Comparison of ENCODE assay signal across 29 mouse cellular contexts in genomic region chr4:149285691-149286090, GRCm38 (mm10). TPM values are rescaled to one million over a fixed set of nuclear protein-coding genes. Genes with fewer than 3 reads are reported as not detected.
A peak's percentile ranks its signal among the peaks of the same experiment; 100 is the strongest.
DNase-seq lines count a peak whose midpoint lies in the region; ATAC-seq and TF ChIP-seq lines count a peak whose summit lies in the region.
"Had no signal": no experiment of that assay in that cellular context is flagged by ENCODE, and none has a peak within 500 bp of the region (broad histone marks: within the 10 kb centered on the region; RNA-seq: fewer than 3 reads in every experiment).

No protein-coding gene starts in this region.

- no peak overlapping the region for H3ac ChIP-seq in myocyte (ENCODE audit: control insufficient read depth, insufficient read length)

- H3K4me1 ChIP-seq in kidney, postnatal 0 days (replicated peaks; ENCODE audit: insufficient read depth, low read length), result peaks cover 7% of the 10 kb centered on the region; the same call in 1 of the 2 replicates
- peaks cover 19% of the 10 kb centered on the region for H3K4me1 ChIP-seq in lung, embryonic 16.5 days (replicated peaks; ENCODE audit: control insufficient read depth, insufficient read depth, low read length)

- H3K9ac ChIP-seq in kidney, postnatal 0 days (ENCODE audit: low read depth, low read length), result no peak overlapping the region
- no peak overlapping the region for H3K9ac ChIP-seq in lung, embryonic 16.5 days (ENCODE audit: low read length)
- H3K9ac ChIP-seq: embryonic facial prominence, embryonic 12.5 days; embryonic facial prominence, embryonic 15.5 days; forebrain, postnatal 0 days; heart, embryonic 15.5 days; hindbrain, embryonic 14.5 days had no signal

- H3K36me3 ChIP-seq in kidney, postnatal 0 days (ENCODE audit: insufficient read depth, low read length), result no peaks in the 10 kb centered on the region
- 0 out of 2 replicates have a peak, but pooled peaks cover 3% of the 10 kb centered on the region for H3K36me3 ChIP-seq in lung, embryonic 16.5 days (ENCODE audit: control insufficient read depth, insufficient read depth, low read length)
- peaks cover 9% of the 10 kb centered on the region for H3K36me3 ChIP-seq in myocyte (ENCODE audit: control insufficient read depth, insufficient read depth)

- WGBS in kidney, postnatal 0 days, result 88% methylated on average over 1 of the region's 1 CpGs
- WGBS in lung, embryonic 16.5 days, result 36% methylated on average over 1 of the region's 1 CpGs

- no peaks in the 10 kb centered on the region for H3K27me3 ChIP-seq in kidney, postnatal 0 days (ENCODE audit: insufficient read depth, low read length)
- no peaks in the 10 kb centered on the region for H3K27me3 ChIP-seq in lung, embryonic 16.5 days (ENCODE audit: control insufficient read depth, insufficient read depth, low read depth, low read length)
- H3K27me3 ChIP-seq in myocyte (ENCODE audit: control insufficient read depth, insufficient read depth, insufficient read length), result no peaks in the 10 kb centered on the region
- H3K27me3 ChIP-seq: CH12.LX; embryonic facial prominence, embryonic 12.5 days; embryonic facial prominence, embryonic 15.5 days; heart, embryonic 15.5 days; Patski had no signal

- no peaks in the 10 kb centered on the region for H3K9me3 ChIP-seq in kidney, postnatal 0 days (replicated peaks; ENCODE audit: low read length)
- no peaks in the 10 kb centered on the region for H3K9me3 ChIP-seq in lung, embryonic 16.5 days (ENCODE audit: control insufficient read depth, low read length)
- H3K9me3 ChIP-seq: embryonic facial prominence, embryonic 12.5 days; embryonic facial prominence, embryonic 15.5 days; G1E; heart, embryonic 15.5 days had no signal

- no peak overlapping the region for H3K27ac ChIP-seq in kidney, postnatal 0 days
- no peak overlapping the region for H3K27ac ChIP-seq in lung, embryonic 16.5 days (ENCODE audit: low read length)
- H3K27ac ChIP-seq: embryonic facial prominence, embryonic 12.5 days; embryonic facial prominence, embryonic 15.5 days; heart, embryonic 15.5 days; hindbrain, embryonic 14.5 days; hindbrain, postnatal 0 days had no signal

- H3K4me2 ChIP-seq in kidney, postnatal 0 days (ENCODE audit: low read length), result no peak overlapping the region
- no peak overlapping the region for H3K4me2 ChIP-seq in lung, embryonic 16.5 days (ENCODE audit: low read depth, low read length)
- H3K4me2 ChIP-seq in myocyte (ENCODE audit: low read depth), result peak overlapping the region; percentile 21
- H3K4me2 ChIP-seq: embryonic facial prominence, embryonic 12.5 days; embryonic facial prominence, embryonic 15.5 days; heart, embryonic 11.5 days; heart, embryonic 15.5 days; hindbrain, embryonic 14.5 days had no signal

- peaks cover 73% of the 10 kb centered on the region for H3K79me2 ChIP-seq in myocyte (ENCODE audit: control insufficient read depth, insufficient read depth)

- TF ChIP-seq POLR2A in myocyte (IDR thresholded peaks at IDR 0.05; ENCODE audit: insufficient read length, low read depth), result no peak

- no peak overlapping the region for H3K4me3 ChIP-seq in kidney, postnatal 0 days (replicated peaks; ENCODE audit: low read depth, low read length)
- H3K4me3 ChIP-seq in lung, embryonic 16.5 days (ENCODE audit: low read length), result no peak overlapping the region
- no peak overlapping the region for H3K4me3 ChIP-seq in myocyte
- H3K4me3 ChIP-seq: embryonic facial prominence, embryonic 12.5 days; embryonic facial prominence, embryonic 15.5 days; heart, embryonic 15.5 days had no signal

- no peak for TF ChIP-seq CTCF in kidney, postnatal 0 days (IDR thresholded peaks at IDR 0.05; ENCODE audit: low read depth)

- DNase-seq in heart, adult 11 months, result peak; percentile 1
- no peak for DNase-seq in heart, adult 18-20 months
- peak; percentile 54 for DNase-seq in kidney, postnatal 0 days (ENCODE audit: low spot score)
- no peak for DNase-seq in kidney, adult 11 months
- no peak for DNase-seq in lung, postnatal 4 days
- DNase-seq: adrenal gland, postnatal 10 days; adrenal gland, postnatal 36 days; B cell, adult 2 months; cerebellum, adult 11 months; cerebellum, adult 2 months; cerebellum, postnatal 25 days; forebrain, postnatal 0 days; gastrocnemius, postnatal 10 days; gastrocnemius, postnatal 36 days; heart, postnatal 14 days; heart, postnatal 4 days had no signal

- ATAC-seq in kidney, postnatal 0 days (replicated peaks; ENCODE audit: low FRiP score, low read depth), result no peak
- ATAC-seq in lung, embryonic 16.5 days (ENCODE audit: low read depth), result peak; percentile 43; the same call in 1 of the 2 replicates
- ATAC-seq: forebrain, embryonic 14.5 days; forebrain, postnatal 0 days; hindbrain, postnatal 0 days; inflammation-experienced regulatory T-cells, adult 6 months; Patski had no signal

TF ChIP-seq in myocyte, 11 proteins besides CTCF, POLR2A, EP300 and RAD21:
- TF ChIP-seq MYOD1 (IDR thresholded peaks at IDR 0.05; ENCODE audit: control insufficient read depth in 1 of 3, insufficient read length in 2 of 3, low read depth in 2 of 3), result no peak
- TF ChIP-seq CEBPB (IDR thresholded peaks at IDR 0.05; ENCODE audit: insufficient read depth, poor library complexity, severe bottlenecking), result no peak
- TF ChIP-seq POLR2AphosphoS2 (IDR thresholded peaks at IDR 0.05; ENCODE audit: insufficient read length, low read depth), result no peak
- TF ChIP-seq MAX (IDR thresholded peaks at IDR 0.05; ENCODE audit: low read depth), result no peak
- no peak for TF ChIP-seq MYOG (IDR thresholded peaks at IDR 0.05; ENCODE audit: control insufficient read depth in 1 of 3, insufficient read depth in 1 of 3, insufficient read length in 2 of 3, low read depth in 2 of 3)
- no peak for TF ChIP-seq TCF12 (IDR thresholded peaks at IDR 0.05; ENCODE audit: insufficient read depth, poor library complexity, severe bottlenecking)
- TF ChIP-seq SRF (IDR thresholded peaks at IDR 0.05; ENCODE audit: control insufficient read depth, insufficient read length, low read depth), result no peak
- no peak for TF ChIP-seq REST (IDR thresholded peaks at IDR 0.05; ENCODE audit: insufficient read depth, insufficient read length)
- TF ChIP-seq USF1 (IDR thresholded peaks at IDR 0.05; ENCODE audit: low read depth), result no peak
- no peak for TF ChIP-seq E2F4 (IDR thresholded peaks at IDR 0.05; ENCODE audit: insufficient read depth)
- no peak for TF ChIP-seq TCF3 (IDR thresholded peaks at IDR 0.05; ENCODE audit: insufficient read length, low read depth)

RNA-seq across cellular contexts. Expression of gene Kif1b, which starts 21.8 kb away (rescaled TPM):
- 100 to 1,000 TPM; 154 to 180 TPM for total RNA-seq in heart, adult 18-20 months (2021)
- polyA plus RNA-seq in kidney, postnatal 0 days (2015; fragmentation: Nextera tagmentation; extraction: Ambion mirVana), result 19.8 and 19.9 TPM in 2 replicates
- 31.1 and 32.5 TPM in 2 replicates for polyA plus RNA-seq in lung, embryonic 16.5 days (2015; fragmentation: Nextera tagmentation; extraction: Ambion mirVana)
- polyA plus RNA-seq in myocyte (2012; fragmentation: generic; extraction: Trizol), result 26.7 TPM

Comparison
In these comparisons a context has a peak if more than half of its experiments do, and no peak if none do; other contexts are left out.
1. DNase-seq: peak in heart, adult 11 months (single experiment) and kidney, postnatal 0 days (single experiment); none in heart, adult 18-20 months (0 of 2), kidney, adult 11 months (single experiment) and lung, postnatal 4 days (0 of 2).